Mouse (Mus musculus) C2C12 (cell line): ENCODE results near the gene Ybx1.

Source experiments
- CEBPB ChIP-seq: IDR thresholded peaks from one replicate; pipeline ENCODE4 v1.6.1; 2011; ENCODE audit warnings: low read depth, mild to moderate bottlenecking, control low read depth, moderate library complexity
- CTCF ChIP-seq: IDR thresholded peaks from one replicate; pipeline ENCODE4 v1.5.1; 2011; ENCODE audit not compliant: control insufficient read depth, insufficient read depth, insufficient read length
- MAX ChIP-seq: IDR thresholded peaks from one replicate; pipeline ENCODE4 v1.6.1; 2011; ENCODE audit warnings: mild to moderate bottlenecking, control low read depth
- MYOD1 ChIP-seq: IDR thresholded peaks from one replicate; pipeline ENCODE4 v1.6.1; 2011; ENCODE audit warnings: low read depth; ENCODE audit not compliant: control insufficient read depth, insufficient read length
- MYOG ChIP-seq: IDR thresholded peaks from one replicate; pipeline ENCODE4 v1.6.1; 2011; ENCODE audit not compliant: control insufficient read depth, insufficient read length; ENCODE audit errors: extremely low read depth
- USF1 ChIP-seq: IDR thresholded peaks from one replicate; pipeline ENCODE4 v1.6.1; 2011; ENCODE audit warnings: low read depth, mild to moderate bottlenecking, control low read depth, moderate library complexity

- TF ChIP-seq CEBPB (no peak), CTCF (no peak), USF1 (no peak), MYOG (no peak), MAX (no peak), MYOD1 (no peak)
Measured at GRCm38 (mm10) chr4:119313756-119314155, 19.4 kb upstream of the Ybx1 start.
